In genomic region chr5:134747512-134747893, GRCm38 (mm10) we compare ENCODE assay signal across 9 mouse cellular contexts. TPM values are rescaled to one million over a fixed set of nuclear protein-coding genes. Genes with fewer than 3 reads are reported as not detected.
A peak's percentile ranks its signal among the peaks of the same experiment; 100 is the strongest.
DNase-seq lines count a peak whose midpoint lies in the region; ATAC-seq lines count a peak whose summit lies in the region.
"Had no signal": no experiment of that assay in that cellular context is flagged by ENCODE, and none has a peak within 500 bp of the region (broad histone marks: within the 10 kb centered on the region; RNA-seq: fewer than 3 reads in every experiment).

No protein-coding gene starts in this region.

- H3K27me3 ChIP-seq in intestine, embryonic 15.5 days (replicated peaks) = no peaks in the 10 kb centered on the region

- H3K4me2 ChIP-seq in intestine, embryonic 15.5 days (replicated peaks) = peak overlapping the region; percentile 64

- no peaks in the 10 kb centered on the region for H3K36me3 ChIP-seq in intestine, embryonic 15.5 days

- ATAC-seq in intestine, embryonic 15.5 days = peak; percentile 77
- no peak for ATAC-seq in granulocyte monocyte progenitor cell, adult 5-6 weeks (replicated peaks; ENCODE audit: poor library complexity, severe bottlenecking)

- H3K27ac ChIP-seq in intestine, embryonic 15.5 days = peak overlapping the region; percentile 74

- no peaks in the 10 kb centered on the region for H3K9me3 ChIP-seq in intestine, embryonic 15.5 days
- H3K9me3 ChIP-seq: megakaryocyte, embryonic 14.5 days had no signal

- DNase-seq in adipocyte (ENCODE audit: low spot score) = peak; percentile 15
- DNase-seq in cerebellum, postnatal 4 days (ENCODE audit: low spot score in 2 of 2) = peak; percentile 53 to 86
- DNase-seq in gastrocnemius, postnatal 36 days = peak; percentile 84 to 94
- peak; percentile 20 to 32 for DNase-seq in left cerebral cortex, adult 9 months (ENCODE audit: low spot score in 2 of 2)
- peak; percentile 93 for DNase-seq in lung, postnatal 36 days
- DNase-seq in right cerebral cortex, postnatal 4 days = peak; percentile 77

- WGBS in intestine, embryonic 15.5 days = 18% methylated on average over 4 of the region's 11 CpGs

- 0 out of 2 replicates have a peak overlapping the region, but pooled peaks have one; percentile 13 for H3K9ac ChIP-seq in intestine, embryonic 15.5 days

- H3K4me3 ChIP-seq in intestine, embryonic 15.5 days (replicated peaks) = peak overlapping the region; percentile 40
- H3K4me3 ChIP-seq: megakaryocyte, embryonic 14.5 days had no signal

- H3K4me1 ChIP-seq in intestine, embryonic 15.5 days (replicated peaks) = peaks cover 25% of the 10 kb centered on the region

- intact Hi-C loops in gastrocnemius, postnatal 36 days (cut with DNase I) = loop anchor here (5.0 kb wide), 1 partner anchor 220 kb away; no protein-coding TSS in a partner anchor

RNA-seq across cellular contexts. Expression of gene Eln, which starts 0.4 kb away (rescaled TPM):
- total RNA-seq in gastrocnemius, postnatal 36 days (2021) = 10 to 100 TPM; 24.0 to 41.8 TPM
- polyA plus RNA-seq in intestine, embryonic 15.5 days (2015; fragmentation: Nextera tagmentation; extraction: Ambion mirVana) = 86.7 and 89.8 TPM in 2 replicates
- total RNA-seq in granulocyte monocyte progenitor cell, adult 5-6 weeks (2014; fragmentation: Nextera tagmentation) = not detected in 2 replicates
- total RNA-seq in granulocyte monocyte progenitor cell, adult 5-6 weeks (2017) = not detected in 2 replicates

RNA-seq across cellular contexts. Expression of gene Limk1, which starts 59.1 kb away (rescaled TPM):
- total RNA-seq in gastrocnemius, postnatal 36 days (2021) = 1 to 10 TPM; 2.0 to 2.2 TPM
- polyA plus RNA-seq in intestine, embryonic 15.5 days (2015; fragmentation: Nextera tagmentation; extraction: Ambion mirVana) = 3.7 and 4.1 TPM in 2 replicates
- total RNA-seq in granulocyte monocyte progenitor cell, adult 5-6 weeks (2014; fragmentation: Nextera tagmentation) = 30.6 and 30.9 TPM in 2 replicates
- total RNA-seq in granulocyte monocyte progenitor cell, adult 5-6 weeks (2017) = 11.4 and 13.6 TPM in 2 replicates

Comparison
In these comparisons a context has a peak if more than half of its experiments do, and no peak if none do; other contexts are left out.
1. DNase-seq: peak in every context shown above with its lines; median percentile 93 in lung, postnatal 36 days; 89 in gastrocnemius, postnatal 36 days; 77 in right cerebral cortex, postnatal 4 days; 70 in cerebellum, postnatal 4 days; 26 in left cerebral cortex, adult 9 months; 15 in adipocyte.
2. RNA of gene Eln, which starts 0.4 kb away (total RNA-seq): 24.0 to 41.8 TPM in gastrocnemius, postnatal 36 days; not detected in granulocyte monocyte progenitor cell, adult 5-6 weeks; every median in the first group is over 10 times any median in the second.